Mouse (Mus musculus): ENCODE results near the gene Iqce.

Iqce gene

GRCm38 (mm10) chr5:140736166-140736565 lies 34.0 kb upstream of the Iqce start:
- TF ChIP-seq CTCF (conservative IDR thresholded peaks at IDR 0.05; ENCODE audit: low read length): no peak
- TF ChIP-seq NANOG (IDR thresholded peaks at IDR 0.05; ENCODE audit: borderline replicate concordance, low read length): no peak
- TF ChIP-seq POU5F1 (IDR thresholded peaks at IDR 0.05; ENCODE audit: borderline replicate concordance, low read length): no peak
- H3K9me3 ChIP-seq (ENCODE audit: low read length): peaks cover 8% of the 10 kb centered on the region; the same call in 1 of the 2 replicates
- no peaks in the 10 kb centered on the region for H3K36me3 ChIP-seq (ENCODE audit: insufficient read depth, low read length)
- peaks cover 38% of the 10 kb centered on the region for H3K4me1 ChIP-seq (replicated peaks; ENCODE audit: low read depth, low read length)
- peak overlapping the region; percentile 81 for H3K4me3 ChIP-seq (replicated peaks; ENCODE audit: low read length)
- H3K27me3 ChIP-seq (ENCODE audit: insufficient read depth, low read length): peaks cover 54% of the 10 kb centered on the region

DNA sequence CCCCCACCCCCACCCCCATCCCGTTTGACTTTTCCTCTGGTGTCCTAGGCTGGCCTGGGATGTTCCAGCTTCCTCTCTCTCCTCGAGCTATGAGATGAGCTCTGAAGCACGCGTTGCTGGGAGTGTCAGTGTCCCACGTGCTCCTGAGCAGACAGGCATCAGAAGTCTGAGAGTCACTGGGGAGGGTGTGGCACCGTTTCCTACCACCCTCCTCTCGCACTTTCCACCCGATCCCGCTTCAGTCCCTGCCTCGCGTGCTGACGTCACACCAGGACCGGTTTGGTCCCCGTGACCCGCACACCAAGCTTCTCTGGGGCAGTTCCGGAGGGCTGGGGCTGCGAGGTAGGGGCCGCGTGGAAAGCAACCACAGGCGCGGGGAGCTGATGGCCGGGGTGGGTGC lies 33.1 kb upstream of the Iqce start:
- Histone ChIP-seq H3K4me3 (replicated peaks; ENCODE audit: low read length) (peak overlapping the region; percentile 81), H3K9me3 (ENCODE audit: low read length) (peaks cover 8% of the 10 kb centered on the region; the same call in 1 of the 2 replicates), H3K27me3 (ENCODE audit: insufficient read depth, low read length) (peaks cover 55% of the 10 kb centered on the region), H3K4me1 (replicated peaks; ENCODE audit: low read depth, low read length) (peaks cover 41% of the 10 kb centered on the region), H3K36me3 (ENCODE audit: insufficient read depth, low read length) (no peaks in the 10 kb centered on the region)
- TF ChIP-seq POU5F1 (IDR thresholded peaks at IDR 0.05; ENCODE audit: borderline replicate concordance, low read length) (no peak), CTCF (conservative IDR thresholded peaks at IDR 0.05; ENCODE audit: low read length) (no peak), NANOG (IDR thresholded peaks at IDR 0.05; ENCODE audit: borderline replicate concordance, low read length) (no peak)

- Histone ChIP-seq H3K27me3 (ENCODE audit: insufficient read depth, low read length) (peaks cover 52% of the 10 kb centered on the region), H3K9me3 (ENCODE audit: low read length) (no peaks in the 10 kb centered on the region), H3K36me3 (ENCODE audit: insufficient read depth, low read length) (no peaks in the 10 kb centered on the region), H3K4me1 (replicated peaks; ENCODE audit: low read depth, low read length) (peaks cover 39% of the 10 kb centered on the region), H3K4me3 (replicated peaks; ENCODE audit: low read length) (no peak overlapping the region)
- TF ChIP-seq CTCF (conservative IDR thresholded peaks at IDR 0.05; ENCODE audit: low read length): no peak
- TF ChIP-seq NANOG (IDR thresholded peaks at IDR 0.05; ENCODE audit: borderline replicate concordance, low read length): no peak
- no peak for TF ChIP-seq POU5F1 (IDR thresholded peaks at IDR 0.05; ENCODE audit: borderline replicate concordance, low read length)
Measured at GRCm38 (mm10) chr5:140733336-140733735, 31.2 kb upstream of the Iqce start.

DNA sequence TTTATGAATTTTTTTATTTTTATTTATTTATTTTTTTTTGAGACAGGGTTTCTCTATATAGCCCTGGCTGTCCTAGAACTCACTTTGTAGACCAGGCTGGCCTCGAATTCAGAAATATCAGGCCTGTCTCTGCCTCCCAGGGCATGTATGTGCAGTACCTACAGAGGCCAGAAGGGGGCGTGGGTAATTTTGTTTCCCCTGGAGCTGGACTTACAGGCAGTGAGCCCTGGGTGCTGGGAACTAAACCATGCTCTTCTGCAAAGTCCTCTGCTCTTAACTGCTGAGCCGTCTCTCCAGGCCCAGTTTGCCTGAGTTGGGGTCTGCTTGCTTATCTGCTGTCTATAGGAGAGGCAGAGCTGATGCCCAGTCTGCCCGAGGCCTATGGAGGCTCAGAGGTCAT lies 30.0 kb upstream of the Iqce start:
- Histone ChIP-seq H3K27me3 (ENCODE audit: insufficient read depth, low read length) (peaks cover 41% of the 10 kb centered on the region), H3K4me1 (replicated peaks; ENCODE audit: low read depth, low read length) (peaks cover 38% of the 10 kb centered on the region), H3K4me3 (replicated peaks; ENCODE audit: low read length) (no peak overlapping the region), H3K36me3 (ENCODE audit: insufficient read depth, low read length) (no peaks in the 10 kb centered on the region), H3K9me3 (ENCODE audit: low read length) (no peaks in the 10 kb centered on the region)
- TF ChIP-seq CTCF (conservative IDR thresholded peaks at IDR 0.05; ENCODE audit: low read length) (peak; percentile 86), NANOG (IDR thresholded peaks at IDR 0.05; ENCODE audit: borderline replicate concordance, low read length) (no peak)

- H3K27me3 ChIP-seq (ENCODE audit: insufficient read depth, low read length): peaks cover 39% of the 10 kb centered on the region
- peaks cover 35% of the 10 kb centered on the region for H3K4me1 ChIP-seq (replicated peaks; ENCODE audit: low read depth, low read length)
- TF ChIP-seq NANOG (IDR thresholded peaks at IDR 0.05; ENCODE audit: borderline replicate concordance, low read length) (no peak), CTCF (conservative IDR thresholded peaks at IDR 0.05; ENCODE audit: low read length) (no peak), POU5F1 (IDR thresholded peaks at IDR 0.05; ENCODE audit: borderline replicate concordance, low read length) (no peak)
- no peaks in the 10 kb centered on the region for H3K36me3 ChIP-seq (ENCODE audit: insufficient read depth, low read length)
- no peak overlapping the region for H3K4me3 ChIP-seq (replicated peaks; ENCODE audit: low read length)
- H3K9me3 ChIP-seq (ENCODE audit: low read length): no peaks in the 10 kb centered on the region
Measured at GRCm38 (mm10) chr5:140731040-140731797, 29.0 kb upstream of the Iqce start.

GRCm38 (mm10) chr5:140726946-140727740 lies 25.0 kb upstream of the Iqce start:
- Histone ChIP-seq H3K36me3 (ENCODE audit: insufficient read depth, low read length) (no peaks in the 10 kb centered on the region), H3K4me3 (replicated peaks; ENCODE audit: low read length) (peak overlapping the region; percentile 29; the same call in 1 of the 2 replicates), H3K4me1 (replicated peaks; ENCODE audit: low read depth, low read length) (peaks cover 26% of the 10 kb centered on the region), H3K27me3 (ENCODE audit: insufficient read depth, low read length) (peaks cover 32% of the 10 kb centered on the region), H3K9me3 (ENCODE audit: low read length) (no peaks in the 10 kb centered on the region)
- TF ChIP-seq CTCF (conservative IDR thresholded peaks at IDR 0.05; ENCODE audit: low read length) (no peak), POU5F1 (IDR thresholded peaks at IDR 0.05; ENCODE audit: borderline replicate concordance, low read length) (no peak), NANOG (IDR thresholded peaks at IDR 0.05; ENCODE audit: borderline replicate concordance, low read length) (no peak)

DNA sequence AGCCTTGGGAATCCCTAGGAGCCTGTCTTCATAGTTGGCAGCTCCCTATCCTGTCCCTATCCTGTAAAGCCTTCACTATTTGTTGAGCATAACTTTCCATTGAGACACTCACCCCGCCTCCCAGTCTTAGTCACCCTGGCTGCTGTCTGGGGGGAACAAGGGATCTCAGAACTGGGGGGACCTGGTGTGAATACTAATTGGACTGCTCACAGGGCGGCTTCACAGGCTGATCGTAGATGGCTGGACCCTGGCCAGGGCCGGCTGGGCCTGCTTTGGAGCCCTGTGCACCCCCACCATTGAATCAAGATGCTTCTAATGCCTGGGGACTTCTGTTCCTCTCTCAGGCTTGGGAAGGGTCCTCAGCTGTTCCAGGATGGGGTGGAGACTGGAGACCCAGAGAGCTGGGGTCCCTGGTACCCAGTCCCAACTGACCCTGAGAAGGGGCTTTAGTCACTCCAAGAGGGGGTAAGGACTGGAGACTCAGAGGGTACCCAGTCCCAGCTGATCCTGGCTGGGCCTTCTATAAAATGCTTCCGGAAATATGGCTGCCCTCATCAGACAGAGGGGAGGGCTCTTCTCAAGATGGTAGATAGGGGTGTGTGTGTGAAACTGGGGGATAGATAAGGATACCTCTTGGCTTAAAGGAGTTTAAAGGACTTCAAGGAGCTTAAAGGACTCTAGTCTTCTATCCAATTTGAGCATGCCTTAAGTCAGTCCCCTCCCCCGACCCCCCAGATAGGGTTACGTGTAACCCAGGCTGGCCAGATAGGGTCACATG lies 24.1 kb upstream of the Iqce start:
- Histone ChIP-seq H3K27me3 (ENCODE audit: insufficient read depth, low read length) (peaks cover 30% of the 10 kb centered on the region), H3K36me3 (ENCODE audit: insufficient read depth, low read length) (no peaks in the 10 kb centered on the region), H3K4me3 (replicated peaks; ENCODE audit: low read length) (no peak overlapping the region), H3K9me3 (ENCODE audit: low read length) (no peaks in the 10 kb centered on the region), H3K4me1 (replicated peaks; ENCODE audit: low read depth, low read length) (peaks cover 26% of the 10 kb centered on the region)
- TF ChIP-seq POU5F1 (IDR thresholded peaks at IDR 0.05; ENCODE audit: borderline replicate concordance, low read length) (no peak), NANOG (IDR thresholded peaks at IDR 0.05; ENCODE audit: borderline replicate concordance, low read length) (no peak), CTCF (conservative IDR thresholded peaks at IDR 0.05; ENCODE audit: low read length) (no peak)

- Histone ChIP-seq H3K4me3 (replicated peaks; ENCODE audit: low read length) (no peak within 1 kb of the TSS), H3K9me3 (ENCODE audit: low read length) (no peaks in the 10 kb centered on the region), H3K36me3 (ENCODE audit: insufficient read depth, low read length) (peaks cover 3% of the 10 kb centered on the region), H3K27me3 (ENCODE audit: insufficient read depth, low read length) (peaks cover 26% of the 10 kb centered on the region), H3K4me1 (replicated peaks; ENCODE audit: low read depth, low read length) (peaks cover 17% of the 10 kb centered on the region)
- TF ChIP-seq CTCF (conservative IDR thresholded peaks at IDR 0.05; ENCODE audit: low read length) (no peak), POU5F1 (IDR thresholded peaks at IDR 0.05; ENCODE audit: borderline replicate concordance, low read length) (no peak), NANOG (IDR thresholded peaks at IDR 0.05; ENCODE audit: borderline replicate concordance, low read length) (no peak)
Measured at GRCm38 (mm10) chr5:140723822-140724221, 21.6 kb upstream of the Iqce start, which contains the start of gene Amz1. TSS of gene Amz1 (plus strand) at chr5:140724127.

Measured in E14TG2a.4 (cell line).